Mouse (Mus musculus): ENCODE data around the gene Tnf. TPM values are rescaled to one million over a fixed set of nuclear protein-coding genes. Genes with fewer than 3 reads are reported as not detected.

The Tnf gene
- total and polyA plus RNA-seq, 3 experiments, result 18.8 to 25.2 (median 20.8) TPM

DNA sequence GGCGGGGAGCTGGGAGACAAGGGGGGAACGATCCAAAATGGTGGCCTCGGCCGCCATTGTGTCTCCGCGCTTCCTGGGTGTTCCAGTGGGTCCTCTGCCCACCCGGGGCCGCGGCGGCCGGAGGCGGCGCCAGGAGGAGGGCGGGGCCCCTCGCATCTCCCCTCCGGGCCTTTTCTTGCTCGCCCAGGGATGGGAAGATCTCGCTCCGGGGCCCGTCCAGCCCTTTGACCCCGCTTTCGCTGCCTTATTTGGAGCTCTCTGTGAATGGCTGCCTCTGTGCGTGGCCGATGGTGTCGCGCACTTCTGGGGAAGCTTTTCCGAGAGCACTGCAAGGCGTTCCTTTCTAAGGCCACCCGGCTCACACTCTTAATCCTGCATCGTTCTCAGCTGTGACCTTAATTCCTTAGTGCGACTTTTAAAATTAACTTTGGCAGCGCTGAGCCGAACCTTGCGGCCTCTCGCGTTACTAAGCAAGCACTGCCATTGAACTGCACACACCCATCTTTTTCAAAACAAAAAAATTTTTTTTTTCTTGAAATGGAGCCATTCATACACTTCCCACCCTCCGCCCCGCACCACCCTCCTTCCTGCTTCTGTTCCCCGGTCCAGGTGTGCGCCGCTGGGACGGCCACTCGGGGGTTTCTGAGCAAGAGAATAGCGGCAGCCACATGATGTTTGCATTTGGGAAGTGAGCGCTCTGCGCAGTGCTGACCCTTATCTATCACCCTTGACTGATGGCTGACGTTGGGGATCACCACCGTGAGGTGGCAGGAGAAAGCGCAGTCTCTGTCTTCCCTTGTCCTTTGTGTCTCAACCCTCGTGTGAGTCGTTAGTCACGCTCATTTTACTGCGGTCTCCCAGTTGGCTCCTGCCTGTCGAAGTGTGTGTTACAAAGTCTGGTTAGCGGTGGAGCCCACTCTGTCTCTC is 40.5 kb upstream of the Tnf start:
- no peaks in the 10 kb centered on the region for H3K9me3 ChIP-seq (replicated peaks; ENCODE audit: low read length)
- peak overlapping the region; percentile 76; the same call in 1 of the 2 replicates for H3K4me2 ChIP-seq (ENCODE audit: insufficient read depth, low read depth, poor library complexity, severe bottlenecking)
- H3K79me2 ChIP-seq (replicated peaks; ENCODE audit: control insufficient read depth, extremely low read depth, insufficient read depth, poor library complexity, severe bottlenecking), result peaks cover 52% of the 10 kb centered on the region
- peaks cover 6% of the 10 kb centered on the region for H3K27me3 ChIP-seq (replicated peaks)
- in situ Hi-C loops (cut with MboI; ENCODE audit: low pct_ligation_motif_present, low pct_unique_long_range_greater_than_20kb, low sequenced_read_pairs), result no loop called here
- peaks cover 36 to 55% of the 10 kb centered on the region in 2 experiments for H3K36me3 ChIP-seq (replicated peaks in 1 of 2; ENCODE audit: control insufficient read depth in 1 of 2, insufficient read depth in 1 of 2, low read length in 1 of 2)
- peak overlapping the region; percentile 90 to 92 (median 92) for H3K4me3 ChIP-seq (replicated peaks in 1 of 3; ENCODE audit: low read depth in 2 of 3, low read length in 2 of 3, poor library complexity in 1 of 3)
- TF ChIP-seq CTCF (conservative IDR thresholded peaks at IDR 0.05 in 1 of 2, IDR thresholded peaks at IDR 0.05 in 1 of 2; ENCODE audit: low read depth in 2 of 2, low read length in 2 of 2), result no peak
- TF ChIP-seq IRF4 (IDR thresholded peaks at IDR 0.05; ENCODE audit: low read depth, low read length), result no peak
- peak; percentile 66; the same call in 1 of the 2 replicates for TF ChIP-seq CHD1 (IDR thresholded peaks at IDR 0.05; ENCODE audit: low read depth, low read length)
- TF ChIP-seq POLR2AphosphoS2 (IDR thresholded peaks at IDR 0.05; ENCODE audit: low read depth, low read length), result peak; percentile 65; the same call in 1 of the 2 replicates
- TF ChIP-seq USF2 (conservative IDR thresholded peaks at IDR 0.05; ENCODE audit: low read depth, low read length), result no peak
- no peak for TF ChIP-seq ZC3H11A (IDR thresholded peaks at IDR 0.05; ENCODE audit: low read depth, low read length)
- TF ChIP-seq HCFC1 (IDR thresholded peaks at IDR 0.05; ENCODE audit: low read depth, low read length), result peak; percentile 8; the same call in 1 of the 2 replicates
- TF ChIP-seq MYC (IDR thresholded peaks at IDR 0.05; ENCODE audit: low read depth, low read length), result no peak; the same call in 1 of the 2 replicates
- TF ChIP-seq ZKSCAN1 (IDR thresholded peaks at IDR 0.05; ENCODE audit: borderline replicate concordance, low read depth, low read length), result no peak
- 0 out of 2 replicates have a peak, but pooled peaks have one; percentile 37 for TF ChIP-seq BHLHE40 (IDR thresholded peaks at IDR 0.05; ENCODE audit: low read depth, low read length)
- TF ChIP-seq KAT2A (IDR thresholded peaks at IDR 0.05; ENCODE audit: insufficient replicate concordance, low read length), result no peak
- TF ChIP-seq JUN (IDR thresholded peaks at IDR 0.05; ENCODE audit: insufficient read depth, low read depth, low read length), result no peak
- no peak; the same call in 1 of the 2 replicates for TF ChIP-seq MAX (IDR thresholded peaks at IDR 0.05; ENCODE audit: low read length)
- 0 out of 2 replicates have a peak, but pooled peaks have one; percentile 18 for TF ChIP-seq MXI1 (IDR thresholded peaks at IDR 0.05; ENCODE audit: low read depth, low read length)
- TF ChIP-seq SIN3A (IDR thresholded peaks at IDR 0.05; ENCODE audit: low read length), result peak; percentile 77
- no peak for TF ChIP-seq ZNF384 (IDR thresholded peaks at IDR 0.05; ENCODE audit: low read depth, low read length)
- TF ChIP-seq POLR2A (IDR thresholded peaks at IDR 0.05; ENCODE audit: low read depth, low read length), result peak; percentile 17
- TF ChIP-seq TBP (conservative IDR thresholded peaks at IDR 0.05; ENCODE audit: low read depth, low read length), result 0 out of 2 replicates have a peak, but pooled peaks have one; percentile 44
- no peak for TF ChIP-seq USF1 (IDR thresholded peaks at IDR 0.05; ENCODE audit: low read depth, low read length)
- TF ChIP-seq TCF12 (IDR thresholded peaks at IDR 0.05; ENCODE audit: low read depth, low read length), result no peak
- TF ChIP-seq E2F4 (IDR thresholded peaks at IDR 0.05; ENCODE audit: insufficient replicate concordance, low read depth, low read length), result no peak
- 0 out of 2 replicates have a peak, but pooled peaks have one; percentile 25 for TF ChIP-seq ZMIZ1 (IDR thresholded peaks at IDR 0.05; ENCODE audit: low read depth, low read length)
- 0 out of 2 replicates have a peak, but pooled peaks have one; percentile 30 for TF ChIP-seq NRF1 (IDR thresholded peaks at IDR 0.05; ENCODE audit: low read depth, low read length)
- TF ChIP-seq UBTF (IDR thresholded peaks at IDR 0.05; ENCODE audit: low read depth, low read length), result 0 out of 2 replicates have a peak, but pooled peaks have one; percentile 42
- no peak for TF ChIP-seq GABPA (IDR thresholded peaks at IDR 0.05; ENCODE audit: insufficient replicate concordance, low read depth, low read length)
- TF ChIP-seq ELF1 (IDR thresholded peaks at IDR 0.05; ENCODE audit: low read depth, low read length), result 0 out of 2 replicates have a peak, but pooled peaks have one; percentile 18
- no peak for TF ChIP-seq MAFK (IDR thresholded peaks at IDR 0.05; ENCODE audit: insufficient replicate concordance, low read length)
- no peak for TF ChIP-seq CHD2 (IDR thresholded peaks at IDR 0.05; ENCODE audit: low read length)
- peaks cover 6 to 45% of the 10 kb centered on the region in 2 experiments for H3K4me1 ChIP-seq (ENCODE audit: control insufficient read depth in 1 of 2, insufficient read depth in 2 of 2)
- dilution Hi-C loops (cut with MboI; ENCODE audit: extremely low pct_ligation_motif_present, extremely low pct_unique_long_range_greater_than_20kb, low sequenced_read_pairs), result no loop called here
- H3K9ac ChIP-seq (ENCODE audit: insufficient read depth, low read depth), result peak overlapping the region; percentile 99
- peak overlapping the region; percentile 88 for H3K27ac ChIP-seq (ENCODE audit: insufficient read depth, low read depth)
- peak; percentile 66 for DNase-seq (ENCODE audit: extremely low read depth)

All from CH12.LX (cell line).